Mouse (Mus musculus) forebrain, embryonic 14.5 days (tissue): Measurements from ENCODE around the gene Ncor2. TPM values are rescaled to one million over a fixed set of nuclear protein-coding genes. Genes with fewer than 3 reads are reported as not detected.
A peak's percentile ranks its signal among the peaks of the same experiment; 100 is the strongest.

Source experiments
- ATAC-seq: fragments of 200-750 bp; cut with Nextera tagmentation; 2 replicates; pipeline ENCODE4 v1.8.0; 2017; ENCODE audit warnings: mild to moderate bottlenecking, moderate library complexity
- DNase-seq: peaks from one replicate; pipeline ENCODE4 v3.0.0-alpha.2; 2015; ENCODE audit warnings: low spot score
- H3K27ac ChIP-seq: fragments of 300-500 bp; sonication (generic); 2 replicates; pipeline ENCODE4 v1.5.1; 2014; ENCODE audit warnings: low read depth, mild to moderate bottlenecking, control low read depth, low read length, moderate library complexity
- H3K27me3 ChIP-seq: fragments of 300-500 bp; sonication (generic); replicated peaks from 2 replicates; pipeline ENCODE4 v1.6.1; 2014; ENCODE audit warnings: low read length, control low read depth, mixed read lengths; ENCODE audit not compliant: control insufficient read depth, insufficient read depth
- H3K36me3 ChIP-seq: fragments of 300-500 bp; sonication (generic); 2 replicates; pipeline ENCODE4 v1.6.1; 2014; ENCODE audit warnings: low read length, control low read depth; ENCODE audit not compliant: control insufficient read depth, insufficient read depth
- H3K4me1 ChIP-seq: fragments of 300-500 bp; sonication (generic); 2 replicates; pipeline ENCODE4 v1.6.1; 2014; ENCODE audit warnings: antibody characterized with exemption, low read length, control low read depth; ENCODE audit not compliant: control insufficient read depth, insufficient read depth
- H3K4me2 ChIP-seq: fragments of 300-500 bp; sonication (generic); 2 replicates; pipeline ENCODE4 v1.6.1; 2014; ENCODE audit warnings: mild to moderate bottlenecking, control low read depth, low read length
- H3K4me3 ChIP-seq: fragments of 300-500 bp; sonication (generic); 2 replicates; pipeline ENCODE4 v1.5.1; 2014; ENCODE audit warnings: low read depth, low read length, control low read depth
- H3K9ac ChIP-seq: fragments of 300-500 bp; sonication (generic); 2 replicates; pipeline ENCODE4 v1.6.1; 2014; ENCODE audit warnings: mild to moderate bottlenecking, low read length, control low read depth, moderate library complexity
- H3K9me3 ChIP-seq: fragments of 300-500 bp; sonication (generic); replicated peaks from 2 replicates; pipeline ENCODE4 v1.6.1; 2016; ENCODE audit warnings: low read length, control low read depth, mixed read lengths; ENCODE audit not compliant: control insufficient read depth
- WGBS: fragments of 180-500 bp; shearing (Covaris S2); extraction: QIAGEN DNeasy Blood & Tissue Kit; methylation state at CpG from one replicate; pipeline ENCODE4 v1.1.7; 2014; 5-methylcytosine and 5-hydroxymethylcytosine counted together
- polyA plus RNA-seq: library from polyadenylated mRNA; unstranded; fragments of >200 nt; fragmentation: Nextera tagmentation; extraction: Ambion mirVana; gene quantifications from 2 replicates; pipeline ENCODE4 v1.2.1, GENCODE M21; 2014

The Ncor2 gene
- polyA plus RNA-seq, 1 experiment from 2014 or later, result 15.1 TPM

DNA sequence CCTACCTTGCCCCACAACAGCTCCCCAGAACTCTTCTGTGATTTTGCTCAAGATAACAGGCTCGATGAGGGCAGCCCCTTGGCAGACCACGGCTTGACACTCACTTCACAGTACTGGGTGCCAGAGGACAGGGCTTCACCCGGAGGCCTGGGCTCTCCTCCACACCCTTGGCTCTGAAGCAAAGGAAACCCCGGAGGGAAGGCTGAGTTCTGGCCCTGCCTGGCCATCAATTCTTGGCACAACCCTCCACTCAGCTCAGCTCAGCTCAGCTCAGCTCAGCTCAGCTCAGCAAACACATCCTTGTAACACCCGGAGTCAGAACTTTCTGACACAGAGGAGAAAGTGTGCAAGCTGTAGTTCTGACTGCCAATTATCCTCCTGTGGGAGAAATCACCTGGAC, 30.3 kb downstream of the Ncor2 start:
- ATAC-seq, result peak; percentile 36; the same call in 1 of the 2 replicates
- H3K4me1 ChIP-seq, result peaks cover 68% of the 10 kb centered on the region
- peak overlapping the region; percentile 19; the same call in 1 of the 2 replicates for H3K4me2 ChIP-seq

GRCm38 (mm10) chr5:125148173-125148572, 30.8 kb downstream of the Ncor2 start:
- peak; percentile 79 for DNase-seq

More for the DNA sequence above, 30.3 kb downstream of the Ncor2 start:
- peak; percentile 78 for DNase-seq
- WGBS, result 29% methylated on average over 5 of the region's 5 CpGs
- Histone ChIP-seq H3K9me3 (no peaks in the 10 kb centered on the region), H3K27me3 (no peaks in the 10 kb centered on the region), H3K27ac (peak overlapping the region; percentile 80), H3K36me3 (0 out of 2 replicates have a peak, but pooled peaks cover 3% of the 10 kb centered on the region), H3K4me3 (no peak overlapping the region), H3K9ac (peak overlapping the region; percentile 43; the same call in 1 of the 2 replicates)

DNA sequence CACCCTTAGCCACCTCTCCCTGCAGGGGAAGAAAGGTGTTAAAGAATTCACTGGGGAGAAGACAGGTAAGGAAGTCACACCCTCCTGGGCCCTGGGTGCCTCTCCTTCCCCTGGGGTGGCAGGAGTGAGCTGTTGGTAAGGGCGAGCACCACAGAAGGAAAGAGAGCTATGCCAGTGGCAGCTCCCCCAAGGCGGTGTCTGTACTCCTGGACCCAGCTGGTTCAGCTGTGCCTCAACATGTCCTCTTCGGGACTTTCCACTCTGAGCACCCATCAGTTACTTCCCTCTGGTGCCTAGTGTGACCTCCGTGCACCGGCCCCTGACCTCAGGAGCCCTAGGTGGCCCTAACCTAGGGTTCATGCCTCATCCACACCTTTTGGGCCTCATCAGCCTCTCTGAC, 31.9 kb downstream of the Ncor2 start:
- Histone ChIP-seq H3K36me3 (0 out of 2 replicates have a peak, but pooled peaks cover 3% of the 10 kb centered on the region), H3K27ac (peak overlapping the region; percentile 80; the same call in 1 of the 2 replicates), H3K4me1 (peaks cover 67% of the 10 kb centered on the region), H3K4me2 (no peak overlapping the region), H3K9ac (no peak overlapping the region), H3K27me3 (no peaks in the 10 kb centered on the region), H3K4me3 (no peak overlapping the region), H3K9me3 (no peaks in the 10 kb centered on the region)
- ATAC-seq, result no peak
- DNase-seq, result no peak
- 91% methylated on average over 4 of the region's 5 CpGs for WGBS

More at GRCm38 (mm10) chr5:125148173-125148572, 30.8 kb downstream of the Ncor2 start:
- no peaks in the 10 kb centered on the region for H3K9me3 ChIP-seq
- H3K4me3 ChIP-seq, result no peak overlapping the region
- H3K27ac ChIP-seq, result peak overlapping the region; percentile 80
- no peak for ATAC-seq
- peak overlapping the region; percentile 43; the same call in 1 of the 2 replicates for H3K9ac ChIP-seq
- WGBS, result 20% methylated on average over 10 of the region's 10 CpGs
- H3K36me3 ChIP-seq, result 0 out of 2 replicates have a peak, but pooled peaks cover 3% of the 10 kb centered on the region
- peaks cover 68% of the 10 kb centered on the region for H3K4me1 ChIP-seq
- no peaks in the 10 kb centered on the region for H3K27me3 ChIP-seq
- no peak overlapping the region for H3K4me2 ChIP-seq

GRCm38 (mm10) chr5:125143114-125143872, 35.7 kb downstream of the Ncor2 start:
- Histone ChIP-seq H3K27me3 (no peaks in the 10 kb centered on the region), H3K36me3 (0 out of 2 replicates have a peak, but pooled peaks cover 3% of the 10 kb centered on the region), H3K27ac (peak overlapping the region; percentile 55; the same call in 1 of the 2 replicates), H3K4me1 (peaks cover 69% of the 10 kb centered on the region), H3K4me2 (no peak overlapping the region), H3K9me3 (no peaks in the 10 kb centered on the region), H3K4me3 (no peak overlapping the region), H3K9ac (no peak overlapping the region)
- 87% methylated on average over 12 of the region's 12 CpGs for WGBS
- DNase-seq, result no peak
- ATAC-seq, result no peak

GRCm38 (mm10) chr5:125141916-125142315, 37.1 kb downstream of the Ncor2 start:
- Histone ChIP-seq H3K9ac (peak overlapping the region; percentile 67), H3K4me2 (peak overlapping the region; percentile 62), H3K27me3 (no peaks in the 10 kb centered on the region), H3K27ac (peak overlapping the region; percentile 99), H3K4me3 (no peak overlapping the region), H3K9me3 (no peaks in the 10 kb centered on the region), H3K4me1 (peaks cover 69% of the 10 kb centered on the region), H3K36me3 (0 out of 2 replicates have a peak, but pooled peaks cover 3% of the 10 kb centered on the region)
- ATAC-seq, result no peak
- no peak for DNase-seq
- 33% methylated on average over 5 of the region's 5 CpGs for WGBS

GRCm38 (mm10) chr5:125141525-125141880, 37.5 kb downstream of the Ncor2 start:
- ATAC-seq, result peak; percentile 67
- DNase-seq, result no peak
- Histone ChIP-seq H3K9me3 (no peaks in the 10 kb centered on the region), H3K9ac (peak overlapping the region; percentile 67), H3K36me3 (0 out of 2 replicates have a peak, but pooled peaks cover 2% of the 10 kb centered on the region), H3K4me2 (peak overlapping the region; percentile 62), H3K4me3 (no peak overlapping the region), H3K27ac (peak overlapping the region; percentile 99), H3K4me1 (peaks cover 71% of the 10 kb centered on the region), H3K27me3 (no peaks in the 10 kb centered on the region)
- WGBS, result 3% methylated on average over 7 of the region's 7 CpGs

DNA sequence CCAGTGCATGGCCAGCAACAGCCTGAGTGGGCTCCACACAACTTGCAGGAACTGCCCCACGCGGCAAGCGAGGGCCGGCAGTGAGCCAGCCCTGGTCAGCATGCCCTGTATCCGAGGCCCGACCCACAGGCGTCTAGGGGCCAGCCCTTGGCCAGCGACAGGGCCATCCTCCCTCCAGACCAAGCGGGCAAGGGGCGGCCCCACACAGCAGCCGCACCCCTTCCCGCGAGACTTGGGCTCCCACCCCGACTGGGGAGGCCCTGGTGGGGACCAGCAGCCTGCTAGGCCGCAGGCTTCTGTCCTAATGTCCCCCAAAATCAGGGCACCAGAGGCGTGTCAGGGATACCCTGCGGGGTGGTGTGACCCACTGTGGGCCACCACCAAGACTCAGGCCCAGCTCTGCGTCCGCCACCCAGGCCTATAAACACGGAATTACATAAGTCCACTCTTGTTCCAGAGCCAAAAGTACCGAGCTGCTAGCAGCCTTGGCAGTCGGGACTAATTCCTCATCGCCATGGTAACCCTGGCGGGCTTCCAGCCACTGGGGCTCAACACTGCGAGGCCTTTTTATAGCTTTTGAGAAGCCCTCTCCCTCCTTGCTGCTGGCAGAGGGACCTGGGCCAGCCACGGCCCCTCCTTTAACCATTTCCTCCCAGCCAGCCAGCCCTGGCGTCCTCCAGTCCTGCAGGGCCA, 38.0 kb downstream of the Ncor2 start:
- H3K4me3 ChIP-seq, result peak overlapping the region; percentile 19
- H3K9ac ChIP-seq, result peak overlapping the region; percentile 67
- peak overlapping the region; percentile 62 for H3K4me2 ChIP-seq
- H3K27ac ChIP-seq, result peak overlapping the region; percentile 99
- DNase-seq, result peak; percentile 99
- peaks cover 75% of the 10 kb centered on the region for H3K4me1 ChIP-seq
- no peaks in the 10 kb centered on the region for H3K9me3 ChIP-seq
- H3K36me3 ChIP-seq, result no peaks in the 10 kb centered on the region
- peak; percentile 83 for ATAC-seq
- no peaks in the 10 kb centered on the region for H3K27me3 ChIP-seq
- WGBS, result 3% methylated on average over 27 of the region's 27 CpGs

GRCm38 (mm10) chr5:125140151-125140699, 38.8 kb downstream of the Ncor2 start:
- peak; percentile 88 for DNase-seq
- no peaks in the 10 kb centered on the region for H3K9me3 ChIP-seq
- WGBS, result 13% methylated on average over 19 of the region's 19 CpGs
- H3K4me3 ChIP-seq, result peak overlapping the region; percentile 19
- H3K27me3 ChIP-seq, result no peaks in the 10 kb centered on the region
- H3K27ac ChIP-seq, result peak overlapping the region; percentile 99
- H3K9ac ChIP-seq, result peak overlapping the region; percentile 67
- peak overlapping the region; percentile 62 for H3K4me2 ChIP-seq
- peak; percentile 56 for ATAC-seq
- H3K36me3 ChIP-seq, result no peaks in the 10 kb centered on the region
- peaks cover 77% of the 10 kb centered on the region for H3K4me1 ChIP-seq
